Comparison of ENCODE assay signal across 8 mouse cellular contexts in genomic region chr4:116876995-116877728, GRCm38 (mm10). TPM values are rescaled to one million over a fixed set of nuclear protein-coding genes. Genes with fewer than 3 reads are reported as not detected.
DNase-seq lines count a peak whose midpoint lies in the region.

Zswim5 (plus strand) TSS chr4:116877376.

- H3K4me1 ChIP-seq in midbrain, embryonic 10.5 days, result peaks cover 23% of the 10 kb centered on the region

- peak within 1 kb of the TSS; percentile 97 for H3K27ac ChIP-seq in midbrain, embryonic 10.5 days (replicated peaks)

- peak within 1 kb of the TSS; percentile 84 for H3K4me3 ChIP-seq in midbrain, embryonic 10.5 days

- 0 out of 2 replicates have a peak, but pooled peaks cover 6% of the 10 kb centered on the region for H3K27me3 ChIP-seq in midbrain, embryonic 10.5 days (ENCODE audit: low read depth, poor library complexity, severe bottlenecking)

- H3K36me3 ChIP-seq in midbrain, embryonic 10.5 days, result 0 out of 2 replicates have a peak, but pooled peaks cover 3% of the 10 kb centered on the region

- DNase-seq in spleen, adult 18-20 months, result peak; percentile 7 to 43
- DNase-seq in spleen, adult 12 weeks (ENCODE audit: low spot score), result no peak
- DNase-seq in embryo, embryonic 9.5 days (ENCODE audit: extremely low spot score), result peak; percentile 84
- peak; percentile 96 for DNase-seq in heart, adult 11 months
- DNase-seq in kidney, adult 11 months, result peak; percentile 72
- peak; percentile 79 for DNase-seq in left cerebral cortex, postnatal 4 days
- peak; percentile 85 for DNase-seq in midbrain, embryonic 10.5 days (ENCODE audit: low spot score)
- DNase-seq in skeletal muscle tissue, adult 2 months (ENCODE audit: low read depth, low spot score), result peak; percentile 3

- under 1% methylated on average over 104 of the region's 104 CpGs for WGBS in midbrain, embryonic 10.5 days

- no peaks in the 10 kb centered on the region for H3K9me3 ChIP-seq in midbrain, embryonic 10.5 days (replicated peaks)

- intact Hi-C loops in left cerebral cortex, postnatal 4 days (cut with DNase I), result no loop called here

RNA-seq across cellular contexts. Expression of gene Zswim5, which starts in this region (rescaled TPM):
- 10 to 100 TPM; 14.0 to 14.5 TPM for total RNA-seq in left cerebral cortex, postnatal 4 days (2021)
- 5.7 and 7.4 TPM in 2 replicates for polyA plus RNA-seq in midbrain, embryonic 10.5 days (2016; fragmentation: Nextera tagmentation; extraction: Ambion mirVana)
